Mouse (Mus musculus): ENCODE data around the gene Gpr55. TPM values are rescaled to one million over a fixed set of nuclear protein-coding genes. Genes with fewer than 3 reads are reported as not detected.

Gpr55 gene
- total RNA-seq, 2 experiments from 2014 or later: 0.10 TPM; not detected in 1

DNA sequence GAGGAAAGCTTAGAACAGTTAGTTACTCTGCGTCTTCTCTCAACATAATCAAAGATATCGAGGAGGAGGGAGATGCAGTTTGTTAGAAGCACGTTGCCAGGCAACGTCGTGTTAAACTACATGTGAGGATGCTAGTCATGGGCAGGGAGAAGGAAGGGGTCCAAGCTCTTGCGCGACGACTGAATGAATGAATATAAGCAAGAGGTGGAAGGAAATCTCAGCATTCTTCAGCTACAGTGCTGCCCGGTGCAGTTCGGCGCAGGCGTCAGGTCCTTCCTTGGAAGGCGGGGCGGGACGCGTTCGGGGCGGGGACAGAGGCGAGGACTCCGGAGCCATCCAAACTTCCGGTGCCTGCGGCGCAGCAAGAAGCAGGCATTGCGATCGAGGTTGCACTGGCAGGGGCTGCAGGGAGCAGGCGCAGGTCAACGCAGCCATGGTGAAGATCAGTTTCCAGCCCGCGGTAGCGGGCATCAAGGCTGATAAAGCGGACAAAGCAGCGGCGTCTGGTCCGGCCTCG lies 66.5 kb downstream of the Gpr55 start, which contains the start of gene Itm2c:
Gene Itm2c (plus strand): TSS at position 51 of the 517 bp plus-strand sequence.
- intact Hi-C loops (cut with DNase I): no loop called here
- peak; percentile 91 for DNase-seq

Other genes starting within 250 kb of the Gpr55 start
- gene A630001G21Rik, start 182.4 kb downstream of the Gpr55 start, total RNA-seq (2021): under 1 TPM; 0.24 to 0.84 TPM
- 100 to 1,000 TPM; 134 to 144 TPM for gene Cab39, start 167.6 kb downstream of the Gpr55 start, total RNA-seq (2021)
- 100 to 1,000 TPM; 111 to 124 TPM for gene Itm2c, start 66.7 kb downstream of the Gpr55 start, total RNA-seq (2021)
- 1 to 10 TPM; 6.1 to 7.2 TPM for gene 4933407L21Rik, start 32.5 kb downstream of the Gpr55 start, total RNA-seq (2021)
- under 1 TPM; 0.58 to 0.64 TPM for gene Spata3, start 55.8 kb upstream of the Gpr55 start, total RNA-seq (2021)
- gene 2810459M11Rik, start 84.9 kb upstream of the Gpr55 start, total RNA-seq (2021): 10 to 100 TPM; 11.1 to 11.8 TPM
- 100 to 1,000 TPM; 134 to 135 TPM for gene Psmd1, start 103.4 kb upstream of the Gpr55 start, total RNA-seq (2021)
- gene Htr2b, start 151.0 kb upstream of the Gpr55 start, total RNA-seq (2021): not detected
- gene Gm21972, start 172.6 kb upstream of the Gpr55 start, total RNA-seq (2021): 1 to 10 TPM; 4.0 to 4.4 TPM
- gene Armc9, start 193.8 kb upstream of the Gpr55 start, total RNA-seq (2021): 10 to 100 TPM; 32.7 to 36.7 TPM